Mouse (Mus musculus): ENCODE measurements around the gene Olfr1120. TPM values are rescaled to one million over a fixed set of nuclear protein-coding genes. Genes with fewer than 3 reads are reported as not detected.
"Not testable (repeated sequence)": the region's sequence is repeated elsewhere in the genome, so short reads cannot be mapped to it uniquely, and the experiment has no call there.

Olfr1120 gene
- not detected in 2 replicates for polyA plus RNA-seq (2012; rRNA removed)

GRCm38 (mm10) chr2:87354515-87354914, at the start of gene Olfr1120:
Olfr1120 (plus strand) TSS chr2:87354815.
- Histone ChIP-seq H3K27ac (ENCODE audit: control insufficient read depth, insufficient read depth, low read depth, low read length) (no peak within 1 kb of the TSS), H3K27me3 (ENCODE audit: control insufficient read depth, insufficient read depth, low read length) (no peaks in the 10 kb centered on the region), H3K4me3 (ENCODE audit: control insufficient read depth, low read depth, low read length) (no peak within 1 kb of the TSS), H3K36me3 (ENCODE audit: control insufficient read depth, insufficient read depth, low read length) (no peaks in the 10 kb centered on the region), H3K4me1 (ENCODE audit: control insufficient read depth, insufficient read depth, low read length) (no peaks in the 10 kb centered on the region)
- TF ChIP-seq CTCF (IDR thresholded peaks at IDR 0.05; ENCODE audit: control insufficient read depth, insufficient read depth, insufficient replicate concordance, low read depth, low read length), result no peak
- no peak for TF ChIP-seq POLR2A (IDR thresholded peaks at IDR 0.05; ENCODE audit: control insufficient read depth, low read depth, low read length)

GRCm38 (mm10) chr2:87307281-87307680, 47.3 kb upstream of the Olfr1120 start, which contains the start of gene Olfr1118:
Olfr1118 (plus strand) TSS chr2:87307581.
- no peak within 1 kb of the TSS for H3K27ac ChIP-seq (ENCODE audit: control insufficient read depth, insufficient read depth, low read depth, low read length)
- no peaks in the 10 kb centered on the region for H3K27me3 ChIP-seq (ENCODE audit: control insufficient read depth, insufficient read depth, low read length)
- no peak within 1 kb of the TSS for H3K4me3 ChIP-seq (ENCODE audit: control insufficient read depth, low read depth, low read length)
- no peaks in the 10 kb centered on the region for H3K36me3 ChIP-seq (ENCODE audit: control insufficient read depth, insufficient read depth, low read length)
- TF ChIP-seq POLR2A (IDR thresholded peaks at IDR 0.05; ENCODE audit: control insufficient read depth, low read depth, low read length), result no peak
- TF ChIP-seq CTCF (IDR thresholded peaks at IDR 0.05; ENCODE audit: control insufficient read depth, insufficient read depth, insufficient replicate concordance, low read depth, low read length), result no peak
- no peaks in the 10 kb centered on the region for H3K4me1 ChIP-seq (ENCODE audit: control insufficient read depth, insufficient read depth, low read length)

DNA sequence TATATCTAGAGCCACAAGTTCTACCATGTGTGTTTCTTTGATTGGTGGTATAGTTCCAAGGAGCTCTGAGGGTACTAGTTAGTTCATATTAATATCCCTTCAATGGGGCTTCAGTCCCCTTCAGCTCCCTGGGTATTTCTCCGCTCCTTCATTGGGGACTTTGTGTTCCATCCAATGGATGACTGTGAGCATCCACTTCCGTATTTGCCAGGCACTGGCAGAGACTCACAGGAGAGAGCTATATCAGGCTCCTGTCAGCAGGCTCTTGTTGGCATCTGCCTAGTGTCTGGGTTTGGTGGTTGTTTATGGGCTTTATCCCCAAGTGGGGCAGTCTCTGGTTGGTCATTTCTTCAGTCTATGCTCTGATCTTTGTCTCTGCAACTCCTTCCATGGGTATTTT, 5.5 kb downstream of the Olfr1120 start:
- H3K4me3 ChIP-seq (ENCODE audit: control insufficient read depth, low read depth, low read length); H3K27ac ChIP-seq (ENCODE audit: control insufficient read depth, insufficient read depth, low read depth, low read length); H3K27me3 ChIP-seq (ENCODE audit: control insufficient read depth, insufficient read depth, low read length): not testable (repeated sequence)

GRCm38 (mm10) chr2:87369595-87369994, 15.0 kb downstream of the Olfr1120 start, which contains the start of gene Olfr1121:
Olfr1121 (plus strand) TSS chr2:87369895.
- no peak for TF ChIP-seq POLR2A (IDR thresholded peaks at IDR 0.05; ENCODE audit: control insufficient read depth, low read depth, low read length)
- TF ChIP-seq CTCF (IDR thresholded peaks at IDR 0.05; ENCODE audit: control insufficient read depth, insufficient read depth, insufficient replicate concordance, low read depth, low read length), result no peak
- H3K27ac ChIP-seq (ENCODE audit: control insufficient read depth, insufficient read depth, low read depth, low read length), result no peak within 1 kb of the TSS

More for the DNA sequence above, 5.5 kb downstream of the Olfr1120 start:
- not testable (repeated sequence) for H3K36me3 ChIP-seq (ENCODE audit: control insufficient read depth, insufficient read depth, low read length); H3K4me1 ChIP-seq (ENCODE audit: control insufficient read depth, insufficient read depth, low read length)

DNA sequence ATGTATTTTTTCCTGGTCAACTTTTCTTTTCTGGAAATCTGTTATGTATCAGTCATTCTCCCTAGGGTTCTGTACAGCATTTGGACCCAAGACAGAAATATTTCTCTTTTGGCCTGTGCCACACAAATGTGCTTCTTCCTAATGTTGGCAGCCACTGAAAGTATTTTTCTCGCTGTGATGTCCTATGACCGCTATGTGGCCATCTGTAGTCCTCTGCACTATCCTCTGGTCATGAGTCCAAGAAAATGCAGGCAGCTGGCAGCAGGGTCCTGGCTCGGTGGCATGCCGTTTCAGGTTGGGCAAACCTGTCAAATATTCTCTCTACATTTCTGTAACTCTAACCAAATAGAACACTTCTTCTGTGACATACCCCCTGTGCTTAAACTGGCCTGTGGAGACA, 17.1 kb downstream of the Olfr1120 start:
- H3K4me1 ChIP-seq (ENCODE audit: control insufficient read depth, insufficient read depth, low read length), result no peaks in the 10 kb centered on the region
- no peaks in the 10 kb centered on the region for H3K27me3 ChIP-seq (ENCODE audit: control insufficient read depth, insufficient read depth, low read length)
- no peak overlapping the region for H3K27ac ChIP-seq (ENCODE audit: control insufficient read depth, insufficient read depth, low read depth, low read length)
- H3K36me3 ChIP-seq (ENCODE audit: control insufficient read depth, insufficient read depth, low read length), result no peaks in the 10 kb centered on the region
- TF ChIP-seq POLR2A (IDR thresholded peaks at IDR 0.05; ENCODE audit: control insufficient read depth, low read depth, low read length) (no peak), CTCF (IDR thresholded peaks at IDR 0.05; ENCODE audit: control insufficient read depth, insufficient read depth, insufficient replicate concordance, low read depth, low read length) (no peak)
- no peak overlapping the region for H3K4me3 ChIP-seq (ENCODE audit: control insufficient read depth, low read depth, low read length)

More at GRCm38 (mm10) chr2:87369595-87369994, 15.0 kb downstream of the Olfr1120 start, which contains the start of gene Olfr1121:
- Histone ChIP-seq H3K4me1 (ENCODE audit: control insufficient read depth, insufficient read depth, low read length) (no peaks in the 10 kb centered on the region), H3K27me3 (ENCODE audit: control insufficient read depth, insufficient read depth, low read length) (no peaks in the 10 kb centered on the region), H3K4me3 (ENCODE audit: control insufficient read depth, low read depth, low read length) (no peak within 1 kb of the TSS), H3K36me3 (ENCODE audit: control insufficient read depth, insufficient read depth, low read length) (no peaks in the 10 kb centered on the region)

GRCm38 (mm10) chr2:87383935-87384334, 29.3 kb downstream of the Olfr1120 start:
- Histone ChIP-seq H3K4me3 (ENCODE audit: control insufficient read depth, low read depth, low read length) (no peak overlapping the region), H3K36me3 (ENCODE audit: control insufficient read depth, insufficient read depth, low read length) (no peaks in the 10 kb centered on the region), H3K27ac (ENCODE audit: control insufficient read depth, insufficient read depth, low read depth, low read length) (no peak overlapping the region), H3K4me1 (ENCODE audit: control insufficient read depth, insufficient read depth, low read length) (no peaks in the 10 kb centered on the region), H3K27me3 (ENCODE audit: control insufficient read depth, insufficient read depth, low read length) (no peaks in the 10 kb centered on the region)
- TF ChIP-seq POLR2A (IDR thresholded peaks at IDR 0.05; ENCODE audit: control insufficient read depth, low read depth, low read length) (no peak), CTCF (IDR thresholded peaks at IDR 0.05; ENCODE audit: control insufficient read depth, insufficient read depth, insufficient replicate concordance, low read depth, low read length) (no peak)

- Histone ChIP-seq H3K4me3 (ENCODE audit: control insufficient read depth, low read depth, low read length) (no peak within 1 kb of the TSS), H3K27ac (ENCODE audit: control insufficient read depth, insufficient read depth, low read depth, low read length) (no peak within 1 kb of the TSS), H3K36me3 (ENCODE audit: control insufficient read depth, insufficient read depth, low read length) (no peaks in the 10 kb centered on the region), H3K27me3 (ENCODE audit: control insufficient read depth, insufficient read depth, low read length) (no peaks in the 10 kb centered on the region), H3K4me1 (ENCODE audit: control insufficient read depth, insufficient read depth, low read length) (no peaks in the 10 kb centered on the region)
- TF ChIP-seq POLR2A (IDR thresholded peaks at IDR 0.05; ENCODE audit: control insufficient read depth, low read depth, low read length) (no peak), CTCF (IDR thresholded peaks at IDR 0.05; ENCODE audit: control insufficient read depth, insufficient read depth, insufficient replicate concordance, low read depth, low read length) (no peak)
These were observed 30.9 kb downstream of the Olfr1120 start, which contains the start of gene Olfr1122 for GRCm38 (mm10) chr2:87385549-87385948. Olfr1122 (plus strand) TSS chr2:87385849.

DNA sequence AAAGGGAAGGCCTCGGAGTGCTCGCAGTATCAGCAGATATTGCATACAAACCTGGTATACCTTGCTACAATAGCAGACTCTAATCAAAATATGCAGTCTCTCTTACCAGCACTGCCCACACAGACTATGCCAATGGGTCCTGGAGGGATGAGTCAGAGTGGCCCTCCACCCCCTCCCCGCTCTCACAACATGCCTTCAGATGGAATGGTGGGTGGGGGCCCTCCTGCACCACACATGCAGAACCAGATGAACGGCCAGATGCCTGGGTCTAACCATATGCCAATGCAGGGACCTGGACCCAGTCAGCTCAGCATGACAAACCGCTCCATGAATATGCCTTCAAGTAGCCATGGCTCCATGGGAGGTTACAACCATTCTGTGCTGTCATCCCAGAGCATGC, 39.0 kb downstream of the Olfr1120 start:
- not testable (repeated sequence) for H3K27me3 ChIP-seq (ENCODE audit: control insufficient read depth, insufficient read depth, low read length); H3K4me1 ChIP-seq (ENCODE audit: control insufficient read depth, insufficient read depth, low read length); H3K36me3 ChIP-seq (ENCODE audit: control insufficient read depth, insufficient read depth, low read length); H3K27ac ChIP-seq (ENCODE audit: control insufficient read depth, insufficient read depth, low read depth, low read length); H3K4me3 ChIP-seq (ENCODE audit: control insufficient read depth, low read depth, low read length)

GRCm38 (mm10) chr2:87394686-87395085, 40.1 kb downstream of the Olfr1120 start:
- not testable (repeated sequence) for H3K36me3 ChIP-seq (ENCODE audit: control insufficient read depth, insufficient read depth, low read length); H3K27ac ChIP-seq (ENCODE audit: control insufficient read depth, insufficient read depth, low read depth, low read length); H3K4me3 ChIP-seq (ENCODE audit: control insufficient read depth, low read depth, low read length); H3K4me1 ChIP-seq (ENCODE audit: control insufficient read depth, insufficient read depth, low read length); H3K27me3 ChIP-seq (ENCODE audit: control insufficient read depth, insufficient read depth, low read length)
